Mouse (Mus musculus): ENCODE measurements around the gene Patj. TPM values are rescaled to one million over a fixed set of nuclear protein-coding genes. Genes with fewer than 3 reads are reported as not detected.

Gene Patj
- polyA plus RNA-seq, 1 experiment, result 6.4 TPM

GRCm38 (mm10) chr4:98758012-98758821, 362.6 kb downstream of the Patj start:
- Histone ChIP-seq H3K27ac (ENCODE audit: insufficient read depth, low read length) (no peak overlapping the region), H3K4me3 (ENCODE audit: insufficient read depth, low read length) (no peak overlapping the region), H3K4me1 (ENCODE audit: control insufficient read depth, insufficient read depth, low read length) (no peaks in the 10 kb centered on the region)
- TF ChIP-seq CTCF (IDR thresholded peaks at IDR 0.05; ENCODE audit: borderline replicate concordance, insufficient read depth, low read length) (no peak), POLR2A (IDR thresholded peaks at IDR 0.05; ENCODE audit: low read depth, low read length) (no peak)

GRCm38 (mm10) chr4:98758872-98759518, 363.4 kb downstream of the Patj start:
- Histone ChIP-seq H3K4me1 (ENCODE audit: control insufficient read depth, insufficient read depth, low read length) (no peaks in the 10 kb centered on the region), H3K27ac (ENCODE audit: insufficient read depth, low read length) (no peak overlapping the region), H3K4me3 (ENCODE audit: insufficient read depth, low read length) (no peak overlapping the region)
- no peak for TF ChIP-seq CTCF (IDR thresholded peaks at IDR 0.05; ENCODE audit: borderline replicate concordance, insufficient read depth, low read length)
- TF ChIP-seq POLR2A (IDR thresholded peaks at IDR 0.05; ENCODE audit: low read depth, low read length), result no peak

GRCm38 (mm10) chr4:98767134-98768133, 371.8 kb downstream of the Patj start:
- TF ChIP-seq POLR2A (IDR thresholded peaks at IDR 0.05; ENCODE audit: low read depth, low read length) (no peak), CTCF (IDR thresholded peaks at IDR 0.05; ENCODE audit: borderline replicate concordance, insufficient read depth, low read length) (no peak)
- no peak overlapping the region for H3K4me3 ChIP-seq (ENCODE audit: insufficient read depth, low read length)
- no peaks in the 10 kb centered on the region for H3K4me1 ChIP-seq (ENCODE audit: control insufficient read depth, insufficient read depth, low read length)
- H3K27ac ChIP-seq (ENCODE audit: insufficient read depth, low read length), result no peak overlapping the region

Other genes starting within 250 kb of the Patj start
- gene Tm2d1, start 12.5 kb upstream of the Patj start, polyA plus RNA-seq (2011; ENCODE audit: insufficient read length, low read depth, missing spikeins), result 44.9 and 60.3 TPM in 2 replicates

Data from embryonic fibroblast, embryonic 13.5 days (primary cell).